Mouse (Mus musculus) lung, postnatal 4 days (tissue): ENCODE results near the gene Olfr1093.

Experiments
- DNase-seq, 2 experiments: peaks; one replicate each; pipeline ENCODE4 v3.0.0; 2021

Gene Olfr1093

GRCm38 (mm10) chr2:86782179-86782578 is at the start of gene Olfr1093:
Gene Olfr1093, plus strand, starts transcription at chr2:86782479.
- no peak for DNase-seq

DNA sequence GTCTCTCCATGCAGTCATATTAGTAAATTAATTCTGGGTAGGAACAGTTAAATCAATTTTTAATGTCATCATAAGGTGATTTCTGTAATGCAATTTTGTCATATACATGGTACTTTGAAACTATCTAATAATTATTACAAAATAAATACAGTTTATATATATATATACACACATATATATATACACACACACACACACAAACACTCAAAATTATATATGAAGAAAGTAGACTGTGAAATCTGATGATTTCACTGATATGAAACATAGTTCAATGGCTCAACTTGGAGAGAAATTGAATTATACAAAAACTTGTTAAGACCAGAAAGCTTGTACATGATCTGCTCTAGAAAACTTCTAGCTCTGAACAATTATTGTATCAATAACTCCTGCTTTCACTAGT is 48.7 kb upstream of the Olfr1093 start, which contains the start of gene Olfr1089:
Gene Olfr1089 (minus strand): TSS at position 101 of the 400 bp plus-strand sequence.
- no peak for DNase-seq

DNA sequence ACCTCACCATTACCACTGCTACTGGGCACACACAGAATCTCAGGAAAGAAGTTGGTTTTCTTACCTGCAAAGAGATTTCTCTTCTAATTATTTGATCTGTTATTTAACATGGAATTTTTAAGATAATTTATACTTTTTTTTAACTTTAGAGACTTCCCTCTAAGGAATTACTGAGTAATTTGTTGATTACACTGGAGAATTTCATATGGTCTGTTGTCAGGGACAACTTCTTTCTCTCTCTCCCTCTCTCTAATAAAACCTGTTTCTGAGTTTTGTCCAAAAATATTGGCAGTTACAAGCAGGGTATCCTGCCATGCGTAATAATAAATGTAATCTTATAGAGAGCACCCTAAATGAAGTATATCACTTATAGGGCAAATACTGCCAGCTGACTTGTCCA is 23.4 kb upstream of the Olfr1093 start, which contains the start of gene Olfr1090:
Gene Olfr1090 (minus strand): TSS at position 101 of the 400 bp plus-strand sequence.
- no peak for DNase-seq

- DNase-seq, result no peak
Measured at GRCm38 (mm10) chr2:86761050-86761449, 21.2 kb upstream of the Olfr1093 start.

- no peak for DNase-seq
Measured at GRCm38 (mm10) chr2:86809918-86810317, 27.6 kb downstream of the Olfr1093 start, which contains the start of gene Olfr141. Gene Olfr141, minus strand, starts transcription at chr2:86810018.

DNA sequence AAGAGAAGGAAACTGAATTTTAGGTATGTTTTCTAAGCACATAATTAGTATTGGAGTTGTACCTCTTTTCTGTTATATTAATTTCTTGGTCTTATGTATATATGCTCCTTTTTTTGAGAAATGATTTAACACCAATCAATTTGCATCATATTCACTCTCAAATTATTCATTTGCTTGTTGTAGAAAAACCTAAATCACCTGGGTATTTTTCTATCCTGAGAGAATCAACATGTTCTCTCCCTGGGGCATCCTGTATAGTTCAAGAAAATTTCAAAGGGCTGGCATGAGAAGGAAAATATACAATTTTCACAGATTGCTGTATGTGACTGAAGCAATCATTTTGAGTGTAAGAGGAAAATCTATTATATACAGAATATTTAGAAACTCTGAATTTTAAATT is 42.1 kb downstream of the Olfr1093 start, which contains the start of gene Olfr1094:
Gene Olfr1094 (plus strand): TSS at position 301 of the 400 bp plus-strand sequence.
- no peak for DNase-seq
